Mouse (Mus musculus): ENCODE results near the gene Nrbf2. TPM values are rescaled to one million over a fixed set of nuclear protein-coding genes. Genes with fewer than 3 reads are reported as not detected.

Nrbf2 gene
- polyA plus RNA-seq, 1 experiment from 2014 or later: 42.4 TPM

GRCm38 (mm10) chr10:67309483-67310138 lies 24.5 kb upstream of the Nrbf2 start:
- no peaks in the 10 kb centered on the region for H3K36me3 ChIP-seq

GRCm38 (mm10) chr10:67302340-67302739 lies 17.2 kb upstream of the Nrbf2 start:
- H3K4me1 ChIP-seq: peaks cover 7% of the 10 kb centered on the region
- no peak overlapping the region for H3K27ac ChIP-seq
- no peak for DNase-seq (ENCODE audit: low spot score)
- H3K36me3 ChIP-seq: no peaks in the 10 kb centered on the region
- WGBS: 79% methylated on average over 2 of the region's 2 CpGs
- no peaks in the 10 kb centered on the region for H3K9me3 ChIP-seq (replicated peaks)
- no peaks in the 10 kb centered on the region for H3K27me3 ChIP-seq (ENCODE audit: low read depth, poor library complexity, severe bottlenecking)
- no peak overlapping the region for H3K4me3 ChIP-seq

More at GRCm38 (mm10) chr10:67309483-67310138, 24.5 kb upstream of the Nrbf2 start:
- Histone ChIP-seq H3K4me3 (no peak overlapping the region), H3K27me3 (ENCODE audit: low read depth, poor library complexity, severe bottlenecking) (no peaks in the 10 kb centered on the region), H3K4me1 (peaks cover 15% of the 10 kb centered on the region; the same call in 1 of the 2 replicates), H3K9me3 (replicated peaks) (no peaks in the 10 kb centered on the region), H3K27ac (no peak overlapping the region)
- 84% methylated on average over 7 of the region's 7 CpGs for WGBS
- no peak for DNase-seq (ENCODE audit: low spot score)

GRCm38 (mm10) chr10:67301046-67301445 lies 15.9 kb upstream of the Nrbf2 start:
- Histone ChIP-seq H3K36me3 (no peaks in the 10 kb centered on the region), H3K9me3 (replicated peaks) (no peaks in the 10 kb centered on the region), H3K27me3 (ENCODE audit: low read depth, poor library complexity, severe bottlenecking) (no peaks in the 10 kb centered on the region), H3K27ac (no peak overlapping the region), H3K4me1 (peaks cover 9% of the 10 kb centered on the region), H3K4me3 (no peak overlapping the region)
- WGBS: 91% methylated on average over 6 of the region's 6 CpGs
- DNase-seq (ENCODE audit: low spot score): no peak

GRCm38 (mm10) chr10:67299285-67299684 lies 14.2 kb upstream of the Nrbf2 start:
- no peaks in the 10 kb centered on the region for H3K36me3 ChIP-seq
- peaks cover 9% of the 10 kb centered on the region for H3K4me1 ChIP-seq
- H3K9me3 ChIP-seq (replicated peaks): no peaks in the 10 kb centered on the region
- H3K4me3 ChIP-seq: no peak overlapping the region
- WGBS: 82% methylated on average over 4 of the region's 4 CpGs
- no peak for DNase-seq (ENCODE audit: low spot score)
- H3K27me3 ChIP-seq (ENCODE audit: low read depth, poor library complexity, severe bottlenecking): no peaks in the 10 kb centered on the region
- H3K27ac ChIP-seq: no peak overlapping the region

GRCm38 (mm10) chr10:67298856-67299255 lies 13.8 kb upstream of the Nrbf2 start:
- no peak overlapping the region for H3K27ac ChIP-seq
- DNase-seq (ENCODE audit: low spot score): no peak
- WGBS: 43% methylated on average over 5 of the region's 5 CpGs
- no peaks in the 10 kb centered on the region for H3K36me3 ChIP-seq
- H3K9me3 ChIP-seq (replicated peaks): no peaks in the 10 kb centered on the region
- peaks cover 9% of the 10 kb centered on the region for H3K4me1 ChIP-seq
- H3K4me3 ChIP-seq: no peak overlapping the region
- H3K27me3 ChIP-seq (ENCODE audit: low read depth, poor library complexity, severe bottlenecking): no peaks in the 10 kb centered on the region

GRCm38 (mm10) chr10:67297175-67297855 lies 12.2 kb upstream of the Nrbf2 start:
- no peak for DNase-seq (ENCODE audit: low spot score)
- Histone ChIP-seq H3K4me3 (no peak overlapping the region), H3K36me3 (no peaks in the 10 kb centered on the region), H3K27me3 (ENCODE audit: low read depth, poor library complexity, severe bottlenecking) (no peaks in the 10 kb centered on the region), H3K9me3 (replicated peaks) (no peaks in the 10 kb centered on the region), H3K4me1 (peaks cover 9% of the 10 kb centered on the region), H3K27ac (no peak overlapping the region)
- 92% methylated on average over 17 of the region's 17 CpGs for WGBS

- Histone ChIP-seq H3K36me3 (no peaks in the 10 kb centered on the region), H3K4me1 (peaks cover 9% of the 10 kb centered on the region), H3K9me3 (replicated peaks) (no peaks in the 10 kb centered on the region), H3K27me3 (ENCODE audit: low read depth, poor library complexity, severe bottlenecking) (no peaks in the 10 kb centered on the region), H3K4me3 (no peak overlapping the region), H3K27ac (no peak overlapping the region)
- 81% methylated on average over 8 of the region's 8 CpGs for WGBS
- no peak for DNase-seq (ENCODE audit: low spot score)
Measured at GRCm38 (mm10) chr10:67296482-67297152, 11.5 kb upstream of the Nrbf2 start.

GRCm38 (mm10) chr10:67295938-67296466 lies 10.9 kb upstream of the Nrbf2 start:
- 72% methylated on average over 7 of the region's 7 CpGs for WGBS

GRCm38 (mm10) chr10:67295331-67295730 lies 10.2 kb upstream of the Nrbf2 start:
- Histone ChIP-seq H3K9me3 (replicated peaks) (no peaks in the 10 kb centered on the region), H3K27ac (no peak overlapping the region), H3K4me3 (no peak overlapping the region), H3K27me3 (ENCODE audit: low read depth, poor library complexity, severe bottlenecking) (no peaks in the 10 kb centered on the region), H3K36me3 (no peaks in the 10 kb centered on the region), H3K4me1 (peaks cover 16% of the 10 kb centered on the region)
- 63% methylated on average over 5 of the region's 5 CpGs for WGBS
- DNase-seq (ENCODE audit: low spot score): no peak

More at GRCm38 (mm10) chr10:67295938-67296466, 10.9 kb upstream of the Nrbf2 start:
- Histone ChIP-seq H3K36me3 (no peaks in the 10 kb centered on the region), H3K4me1 (peaks cover 11% of the 10 kb centered on the region), H3K4me3 (no peak overlapping the region), H3K9me3 (replicated peaks) (no peaks in the 10 kb centered on the region), H3K27ac (no peak overlapping the region), H3K27me3 (ENCODE audit: low read depth, poor library complexity, severe bottlenecking) (no peaks in the 10 kb centered on the region)
- no peak for DNase-seq (ENCODE audit: low spot score)

- Histone ChIP-seq H3K27me3 (ENCODE audit: low read depth, poor library complexity, severe bottlenecking) (no peaks in the 10 kb centered on the region), H3K27ac (no peak overlapping the region), H3K36me3 (no peaks in the 10 kb centered on the region), H3K9me3 (replicated peaks) (no peaks in the 10 kb centered on the region), H3K4me1 (peaks cover 7% of the 10 kb centered on the region; the same call in 1 of the 2 replicates), H3K4me3 (no peak overlapping the region)
- WGBS: 34% methylated on average over 8 of the region's 8 CpGs
- no peak for DNase-seq (ENCODE audit: low spot score)
Measured at GRCm38 (mm10) chr10:67291087-67291486, 6.0 kb upstream of the Nrbf2 start.

GRCm38 (mm10) chr10:67290622-67291021 lies 5.5 kb upstream of the Nrbf2 start:
- Histone ChIP-seq H3K9me3 (replicated peaks) (no peaks in the 10 kb centered on the region), H3K27ac (no peak overlapping the region), H3K36me3 (no peaks in the 10 kb centered on the region), H3K27me3 (ENCODE audit: low read depth, poor library complexity, severe bottlenecking) (no peaks in the 10 kb centered on the region), H3K4me3 (no peak overlapping the region), H3K4me1 (peaks cover 9% of the 10 kb centered on the region)
- 61% methylated on average over 4 of the region's 4 CpGs for WGBS
- DNase-seq (ENCODE audit: low spot score): no peak

GRCm38 (mm10) chr10:67287877-67288276 lies 2.8 kb upstream of the Nrbf2 start:
- no peaks in the 10 kb centered on the region for H3K9me3 ChIP-seq (replicated peaks)
- H3K36me3 ChIP-seq: no peaks in the 10 kb centered on the region
- H3K4me3 ChIP-seq: no peak overlapping the region
- WGBS: 75% methylated on average over 3 of the region's 3 CpGs
- no peaks in the 10 kb centered on the region for H3K27me3 ChIP-seq (ENCODE audit: low read depth, poor library complexity, severe bottlenecking)
- no peak for DNase-seq (ENCODE audit: low spot score)
- H3K27ac ChIP-seq: no peak overlapping the region
- H3K4me1 ChIP-seq: peaks cover 30% of the 10 kb centered on the region

GRCm38 (mm10) chr10:67284761-67285175 lies 337 bp downstream of the Nrbf2 start:
- Histone ChIP-seq H3K4me3 (peak overlapping the region; percentile 93), H3K36me3 (no peaks in the 10 kb centered on the region), H3K4me1 (peaks cover 33% of the 10 kb centered on the region), H3K27ac (peak overlapping the region; percentile 89), H3K9me3 (replicated peaks) (no peaks in the 10 kb centered on the region), H3K27me3 (ENCODE audit: low read depth, poor library complexity, severe bottlenecking) (no peaks in the 10 kb centered on the region)
- WGBS: under 1% methylated on average over 41 of the region's 41 CpGs
- DNase-seq (ENCODE audit: low spot score): no peak

Measured in limb, embryonic 10.5 days (tissue).